Mouse (Mus musculus) G1E (cell line): Measurements from ENCODE around the gene Col6a5. TPM values are rescaled to one million over a fixed set of nuclear protein-coding genes. Genes with fewer than 3 reads are reported as not detected.
"Not testable (repeated sequence)": the region's sequence is repeated elsewhere in the genome, so short reads cannot be mapped to it uniquely, and the experiment has no call there.

Experiments
- ATAC-seq: 2 replicates; pipeline ENCODE4 v1.8.0; 2016; ENCODE audit warnings: mild to moderate bottlenecking; ENCODE audit not compliant: insufficient number of reproducible peaks, poor library complexity, low FRiP score, severe bottlenecking; ENCODE audit errors: extremely low read depth
- DNase-seq: peaks from one replicate; pipeline ENCODE4 v3.0.0; 2012; ENCODE audit warnings: low spot score
- H3K27me3 ChIP-seq: 2 replicates; pipeline ENCODE4 v1.6.1; 2012; ENCODE audit warnings: mild to moderate bottlenecking, low read length, inconsistent platforms; ENCODE audit not compliant: insufficient read depth
- H3K36me3 ChIP-seq: replicated peaks from 2 replicates; pipeline ENCODE3; 2012; ENCODE audit warnings: mild to moderate bottlenecking, inconsistent platforms
- H3K4me1 ChIP-seq: 2 replicates; pipeline ENCODE4 v1.6.1; 2012; ENCODE audit warnings: low read depth, low read length, inconsistent platforms, mixed read lengths; ENCODE audit not compliant: insufficient read depth
- H3K4me3 ChIP-seq: 2 replicates; pipeline ENCODE4 v1.5.1; 2012; ENCODE audit warnings: low read depth, mild to moderate bottlenecking, inconsistent platforms, low read length, moderate library complexity, mixed read lengths
- H3K9me3 ChIP-seq: replicated peaks from 2 replicates; pipeline ENCODE4 v1.6.1; 2012; ENCODE audit warnings: inconsistent platforms
- CTCF ChIP-seq: IDR thresholded peaks from 2 replicates; pipeline ENCODE4 v1.5.1; 2012; ENCODE audit warnings: low read depth, low read length, inconsistent platforms, mixed read lengths
- GATA1 ChIP-seq: IDR thresholded peaks from 2 replicates; pipeline ENCODE4 v1.6.1; 2012; ENCODE audit warnings: borderline replicate concordance, low read length, inconsistent platforms, mixed read lengths
- GATA2 ChIP-seq: IDR thresholded peaks from 2 replicates; pipeline ENCODE4 v1.6.1; 2012; ENCODE audit warnings: low read depth, low read length, inconsistent platforms, borderline replicate concordance
- POLR2AphosphoS5 ChIP-seq: IDR thresholded peaks from 2 replicates; pipeline ENCODE4 v1.6.1; 2012; ENCODE audit warnings: low read depth, low read length, inconsistent platforms; ENCODE audit not compliant: insufficient replicate concordance
- TAL1 ChIP-seq: conservative IDR thresholded peaks from 2 replicates; pipeline ENCODE4 v1.6.1; 2012; ENCODE audit warnings: low read depth, low read length, inconsistent platforms, mixed read lengths
- polyA plus RNA-seq: library from polyadenylated mRNA; stranded (reverse); fragments of >175 nt; gene quantifications from 2 replicates; pipeline ENCODE4 v1.2.3, GENCODE M21; 2012
- total RNA-seq, 2 experiments: library from RNA; stranded (forward) in 1 of 2; stranded (reverse) in 1 of 2; fragments of 200-1000 nt in 1 of 2; fragments of >200 nt in 1 of 2; fragmentation: Nextera tagmentation in 1 of 2; gene quantifications; 2 replicates each; pipeline ENCODE4 v1.2.3; 2014 to 2017

Gene Col6a5
- total and polyA plus RNA-seq, 3 experiments, result 0.16 TPM; not detected in 2

DNA sequence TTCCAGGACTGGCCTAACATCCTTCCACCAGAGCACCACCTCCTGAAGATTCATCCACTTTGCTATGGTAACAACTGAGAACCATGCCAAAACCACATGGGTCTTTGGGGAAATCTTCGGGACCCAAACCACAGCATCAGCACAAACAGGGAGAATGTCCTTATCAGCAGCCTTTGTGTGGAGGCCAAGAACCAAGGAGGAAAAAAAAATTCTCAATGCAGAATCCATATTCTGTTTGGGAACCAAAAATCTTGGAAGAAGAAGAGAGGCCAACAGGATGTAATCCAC is 107.7 kb downstream of the Col6a5 start:
- Histone ChIP-seq H3K27me3 (no peaks in the 10 kb centered on the region), H3K9me3 (peaks cover 38% of the 10 kb centered on the region), H3K4me1 (no peaks in the 10 kb centered on the region), H3K36me3 (no peaks in the 10 kb centered on the region), H3K4me3 (no peak overlapping the region)
- TF ChIP-seq CTCF, result no peak
- no peak for TF ChIP-seq POLR2AphosphoS5
- TF ChIP-seq TAL1, result no peak
- TF ChIP-seq GATA1, result no peak
- no peak for TF ChIP-seq GATA2
- ATAC-seq, result no peak
- DNase-seq, result no peak

DNA sequence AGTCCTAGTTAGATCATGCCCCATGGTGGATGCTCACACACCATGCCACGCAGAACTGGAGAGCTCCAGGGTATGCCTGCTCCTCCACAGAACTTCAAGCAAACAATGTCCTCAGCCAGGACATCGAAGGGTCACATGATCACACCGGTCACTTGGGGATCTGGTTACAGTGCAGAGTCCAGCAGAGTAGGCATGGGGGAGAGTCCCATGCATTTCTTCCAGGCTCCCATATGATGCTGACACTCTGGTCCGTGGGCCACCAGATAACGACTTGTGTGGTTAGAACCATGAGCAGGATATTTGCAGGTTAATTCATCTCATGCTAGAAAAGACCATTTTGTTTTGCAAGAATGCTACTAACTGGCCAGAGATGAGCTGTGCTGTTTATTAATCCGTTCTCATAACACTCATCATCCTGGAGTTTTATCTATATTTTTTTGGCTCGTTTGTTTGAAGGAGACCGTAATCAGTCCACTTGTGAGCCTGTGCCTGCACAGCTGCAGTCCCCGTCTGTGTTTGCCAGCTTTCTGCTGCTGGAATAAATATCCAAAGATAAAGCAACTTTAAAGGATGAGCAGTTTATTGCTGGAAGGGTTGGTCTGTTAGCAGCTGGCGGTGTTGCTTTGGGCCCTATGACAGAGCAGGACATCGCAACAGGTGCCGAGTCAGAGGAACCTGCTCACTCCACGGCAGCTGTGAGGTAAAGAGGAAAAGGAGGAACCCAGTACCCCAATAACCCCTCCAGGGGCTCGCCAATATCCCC is 108.2 kb downstream of the Col6a5 start:
- Histone ChIP-seq H3K27me3 (no peaks in the 10 kb centered on the region), H3K9me3 (peaks cover 36% of the 10 kb centered on the region), H3K4me1 (no peaks in the 10 kb centered on the region), H3K36me3 (no peaks in the 10 kb centered on the region), H3K4me3 (no peak overlapping the region)
- ATAC-seq (no peak), DNase-seq (no peak)
- TF ChIP-seq GATA1, result no peak
- no peak for TF ChIP-seq GATA2
- TF ChIP-seq POLR2AphosphoS5, result no peak
- TF ChIP-seq TAL1, result no peak
- no peak for TF ChIP-seq CTCF

DNA sequence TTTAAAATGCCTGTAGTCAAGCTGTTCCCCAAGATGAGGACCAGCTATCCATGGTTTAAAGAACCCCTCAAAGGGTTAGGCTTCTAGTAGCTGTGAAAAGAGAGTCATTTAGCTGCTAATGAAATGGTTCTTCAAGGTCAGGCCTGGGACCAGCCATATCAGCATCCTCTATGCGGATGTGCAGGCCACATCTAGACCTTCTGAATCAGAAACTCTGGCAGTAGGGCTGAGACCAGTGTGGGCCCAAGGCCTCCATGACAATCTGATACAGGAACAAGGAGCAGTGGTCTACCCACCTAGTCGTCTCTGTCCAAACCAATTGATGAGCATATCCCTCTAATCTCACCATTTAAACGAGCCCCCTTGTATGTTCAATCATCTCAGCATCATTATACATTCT is 109.4 kb downstream of the Col6a5 start:
- ATAC-seq (no peak), DNase-seq (no peak)
- H3K27me3 ChIP-seq, result no peaks in the 10 kb centered on the region
- H3K36me3 ChIP-seq, result no peaks in the 10 kb centered on the region
- TF ChIP-seq GATA1 (no peak), CTCF (no peak), GATA2 (no peak), TAL1 (no peak), POLR2AphosphoS5 (no peak)
- peaks cover 36% of the 10 kb centered on the region for H3K9me3 ChIP-seq
- no peak overlapping the region for H3K4me3 ChIP-seq
- no peaks in the 10 kb centered on the region for H3K4me1 ChIP-seq

DNA sequence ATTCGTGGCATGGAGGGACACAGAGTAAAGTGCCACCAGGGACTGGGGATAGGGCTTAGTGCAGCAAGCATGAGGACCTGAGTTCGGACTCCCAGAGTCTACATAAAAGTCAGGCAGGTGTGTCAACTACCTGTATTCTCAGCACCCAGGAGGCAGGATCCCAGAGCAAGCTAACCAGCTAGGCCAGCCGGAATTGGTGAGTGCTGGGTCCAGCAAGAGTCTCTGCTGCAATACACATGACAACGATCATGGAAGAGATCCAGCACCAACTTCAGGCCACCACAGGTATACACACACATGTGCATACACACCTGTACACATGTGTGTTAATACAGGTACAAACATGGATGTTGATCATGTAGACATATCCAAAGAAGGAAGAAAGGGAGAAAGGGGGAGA is 112.0 kb downstream of the Col6a5 start:
- H3K36me3 ChIP-seq, result no peaks in the 10 kb centered on the region
- TF ChIP-seq GATA2 (no peak), CTCF (no peak), POLR2AphosphoS5 (no peak), TAL1 (no peak), GATA1 (no peak)
- DNase-seq, result no peak
- ATAC-seq, result no peak
- no peak overlapping the region for H3K4me3 ChIP-seq
- no peaks in the 10 kb centered on the region for H3K4me1 ChIP-seq
- no peaks in the 10 kb centered on the region for H3K27me3 ChIP-seq
- peaks cover 34% of the 10 kb centered on the region for H3K9me3 ChIP-seq

DNA sequence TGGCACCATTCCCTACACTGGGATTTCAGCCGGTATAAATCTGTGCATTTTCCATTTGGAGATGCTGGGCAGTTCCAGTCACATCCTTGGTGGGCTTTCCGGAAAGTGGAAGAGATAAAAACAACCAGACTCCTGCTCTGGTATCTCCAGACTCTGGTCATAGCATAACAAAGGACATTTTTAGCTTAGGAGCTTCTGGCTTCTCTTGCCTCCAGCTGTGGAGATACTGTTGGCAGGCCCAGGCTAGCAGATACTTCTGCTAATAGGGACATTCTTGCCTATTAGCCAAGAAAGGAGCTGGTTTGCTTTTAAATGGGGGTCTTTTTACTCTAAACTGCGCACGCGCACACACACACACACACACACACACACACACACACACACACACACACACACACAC is 113.2 kb downstream of the Col6a5 start:
- no peaks in the 10 kb centered on the region for H3K27me3 ChIP-seq
- no peaks in the 10 kb centered on the region for H3K4me1 ChIP-seq
- H3K9me3 ChIP-seq, result peaks cover 32% of the 10 kb centered on the region
- DNase-seq (no peak), ATAC-seq (no peak)
- H3K4me3 ChIP-seq, result no peak overlapping the region
- TF ChIP-seq GATA2, result no peak
- no peak for TF ChIP-seq TAL1
- no peaks in the 10 kb centered on the region for H3K36me3 ChIP-seq

DNA sequence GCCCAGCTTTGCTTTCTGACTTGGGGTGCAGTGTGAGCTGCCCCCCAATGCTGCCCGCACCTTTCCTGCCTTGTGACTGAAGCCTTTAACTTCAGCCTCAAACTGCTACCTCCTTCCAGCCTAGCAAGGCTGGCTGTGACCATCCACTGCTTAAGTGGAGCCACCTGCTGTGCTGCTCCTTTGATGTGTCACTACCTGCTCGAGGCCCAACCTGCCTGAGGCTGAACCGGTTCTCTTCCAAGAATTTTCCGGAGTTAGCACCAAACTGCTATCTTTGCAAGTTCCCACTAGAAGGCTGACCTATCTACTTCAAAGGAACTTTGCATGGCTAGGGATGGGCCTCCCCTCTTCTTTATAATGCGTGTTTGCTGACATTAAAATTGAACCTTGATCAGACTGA is 119.1 kb downstream of the Col6a5 start:
- H3K9me3 ChIP-seq, result peaks cover 29% of the 10 kb centered on the region
- H3K4me3 ChIP-seq, ATAC-seq, H3K27me3 ChIP-seq, H3K36me3 ChIP-seq, DNase-seq, H3K4me1 ChIP-seq: not testable (repeated sequence)

DNA sequence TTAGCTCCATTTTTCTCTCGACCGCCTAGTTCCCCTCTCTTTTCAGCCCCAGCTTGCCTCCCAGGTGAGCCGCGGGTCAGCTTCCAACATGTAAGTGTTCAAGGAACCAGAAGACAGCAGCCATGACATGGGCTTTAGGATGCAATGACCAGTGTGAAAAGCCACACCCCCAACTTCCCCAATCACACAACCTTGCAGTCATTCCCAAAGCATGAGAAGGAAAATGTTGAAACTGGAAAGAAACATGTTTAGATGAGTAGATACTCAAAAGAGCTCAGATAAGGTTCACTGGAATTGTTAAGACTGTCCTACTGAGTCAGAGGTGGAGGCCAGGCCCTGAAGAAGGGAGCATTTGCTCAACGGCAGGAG is 121.3 kb downstream of the Col6a5 start:
- peaks cover 33% of the 10 kb centered on the region for H3K9me3 ChIP-seq
- H3K4me1 ChIP-seq, result no peaks in the 10 kb centered on the region
- ATAC-seq (no peak), DNase-seq (no peak)
- no peaks in the 10 kb centered on the region for H3K36me3 ChIP-seq
- H3K4me3 ChIP-seq, result no peak overlapping the region
- H3K27me3 ChIP-seq, result no peaks in the 10 kb centered on the region
- TF ChIP-seq POLR2AphosphoS5, result no peak
